Mouse (Mus musculus) heart, adult 2 months (tissue): ENCODE data around the gene 9430038I01Rik. TPM values are rescaled to one million over a fixed set of nuclear protein-coding genes. Genes with fewer than 3 reads are reported as not detected.

Source experiments
- DNase-seq, 2 experiments: peaks; one replicate each; pipeline ENCODE4 v3.0.0; 2021
- H3K27ac ChIP-seq: fragments of 200-600 bp; 2 replicates; pipeline ENCODE4 v1.8.1; 2022
- H3K27me3 ChIP-seq: fragments of 200-500 bp; 2 replicates; pipeline ENCODE4 v1.6.1; 2012; ENCODE audit warnings: mild to moderate bottlenecking, low read length, inconsistent platforms, mixed read lengths; ENCODE audit not compliant: control insufficient read depth, insufficient read depth
- H3K36me3 ChIP-seq: fragments of 200-500 bp; 2 replicates; pipeline ENCODE4 v1.6.1; 2012; ENCODE audit warnings: low read length, inconsistent platforms; ENCODE audit not compliant: control insufficient read depth, insufficient read depth
- H3K4me1 ChIP-seq: fragments of 200-500 bp; 2 replicates; pipeline ENCODE4 v1.6.1; 2011; ENCODE audit warnings: low read length; ENCODE audit not compliant: control insufficient read depth, insufficient read depth
- H3K4me3 ChIP-seq: fragments of 200-600 bp; 2 replicates; pipeline ENCODE4 v1.8.1; 2022
- H3K79me2 ChIP-seq: fragments of 200-500 bp; replicated peaks from 2 replicates; pipeline ENCODE4 v1.6.1; 2012; ENCODE audit warnings: mild to moderate bottlenecking, inconsistent platforms, low read length, moderate library complexity, mixed read lengths; ENCODE audit not compliant: control insufficient read depth, insufficient read depth
- H3K9ac ChIP-seq: fragments of 200-500 bp; 2 replicates; pipeline ENCODE4 v1.6.1; 2012; ENCODE audit warnings: low read depth, mild to moderate bottlenecking, control low read depth, inconsistent platforms, low read length, mixed read lengths
- CTCF ChIP-seq: fragments of 200-600 bp; IDR thresholded peaks from 2 replicates; pipeline ENCODE4 v1.8.1; 2022; ENCODE audit warnings: antibody characterized with exemption, mild to moderate bottlenecking, moderate library complexity
- EP300 ChIP-seq: fragments of 200-500 bp; IDR thresholded peaks from 2 replicates; pipeline ENCODE4 v1.6.1; 2011; ENCODE audit warnings: low read depth, low read length, control low read depth; ENCODE audit not compliant: insufficient read depth
- POLR2A ChIP-seq: fragments of 200-500 bp; IDR thresholded peaks from 2 replicates; pipeline ENCODE4 v1.6.1; 2011; ENCODE audit warnings: mild to moderate bottlenecking, low read depth, low read length, control low read depth; ENCODE audit not compliant: insufficient read depth
- WGBS: fragments of 180-500 bp; shearing (Covaris S2); methylation state at CpG from one replicate; pipeline ENCODE4 v1.1.7; 2018; 5-methylcytosine and 5-hydroxymethylcytosine counted together
- intact Hi-C: fragments of 180-260 bp; cut with DNase I; formaldehyde crosslinking; loops from one replicate; pipeline ENCODE4 v1.15.1; 2025
- polyA plus RNA-seq: library from polyadenylated mRNA; depleted of rRNA; stranded (reverse); fragments of >200 nt; gene quantifications from 2 replicates; pipeline ENCODE4 v1.2.3, GENCODE M21; 2012; rRNA removed
- total RNA-seq, 2 experiments: library from RNA; stranded (reverse); gene quantifications; 2 replicates each; pipeline ENCODE4 v1.2.3; 2021

9430038I01Rik gene
- total and polyA plus RNA-seq, 3 experiments = 5.6 to 7.8 (median 7.2) TPM

GRCm38 (mm10) chr7:137364571-137364970 is 46.0 kb downstream of the 9430038I01Rik start:
- 58% methylated on average over 7 of the region's 7 CpGs for WGBS
- intact Hi-C loops = no loop called here
- no peak overlapping the region for H3K9ac ChIP-seq
- H3K79me2 ChIP-seq = no peaks in the 10 kb centered on the region
- DNase-seq = no peak
- TF ChIP-seq EP300 = no peak
- TF ChIP-seq CTCF = no peak
- TF ChIP-seq POLR2A = no peak
- no peaks in the 10 kb centered on the region for H3K27me3 ChIP-seq
- H3K4me3 ChIP-seq = no peak overlapping the region
- H3K4me1 ChIP-seq = no peaks in the 10 kb centered on the region
- H3K36me3 ChIP-seq = no peaks in the 10 kb centered on the region
- no peak overlapping the region for H3K27ac ChIP-seq

- no peak overlapping the region for H3K4me3 ChIP-seq
- no peak for TF ChIP-seq CTCF
- TF ChIP-seq POLR2A = no peak
- TF ChIP-seq EP300 = no peak
- H3K27me3 ChIP-seq = no peaks in the 10 kb centered on the region
- no peak overlapping the region for H3K27ac ChIP-seq
- DNase-seq = peak in 1 of 2 experiments; percentile 22
- H3K9ac ChIP-seq = no peak overlapping the region
- no peaks in the 10 kb centered on the region for H3K79me2 ChIP-seq
- intact Hi-C loops = no loop called here
- no peaks in the 10 kb centered on the region for H3K36me3 ChIP-seq
- 63% methylated on average over 7 of the region's 7 CpGs for WGBS
- H3K4me1 ChIP-seq = no peaks in the 10 kb centered on the region; the same call in 1 of the 2 replicates
Measured at GRCm38 (mm10) chr7:137346860-137347259, 63.7 kb downstream of the 9430038I01Rik start.

- intact Hi-C loops = no loop called here
- peak; percentile 33 to 34 for DNase-seq
- WGBS = 53% methylated on average over 10 of the region's 10 CpGs
Measured at GRCm38 (mm10) chr7:137346068-137346467, 64.5 kb downstream of the 9430038I01Rik start.

GRCm38 (mm10) chr7:137333951-137334350 is 76.6 kb downstream of the 9430038I01Rik start:
- TF ChIP-seq CTCF = no peak
- TF ChIP-seq EP300 = no peak
- TF ChIP-seq POLR2A = no peak
- H3K79me2 ChIP-seq = no peaks in the 10 kb centered on the region
- H3K4me1 ChIP-seq = no peaks in the 10 kb centered on the region
- H3K9ac ChIP-seq = no peak overlapping the region
- intact Hi-C loops = no loop called here
- H3K27ac ChIP-seq = no peak overlapping the region
- DNase-seq = no peak
- H3K36me3 ChIP-seq = no peaks in the 10 kb centered on the region
- H3K27me3 ChIP-seq = no peaks in the 10 kb centered on the region; the same call in 1 of the 2 replicates
- WGBS = 86% methylated on average over 2 of the region's 2 CpGs
- H3K4me3 ChIP-seq = no peak overlapping the region

More at GRCm38 (mm10) chr7:137346068-137346467, 64.5 kb downstream of the 9430038I01Rik start:
- TF ChIP-seq EP300 (no peak), POLR2A (no peak), CTCF (no peak)
- no peak overlapping the region for H3K4me3 ChIP-seq
- no peaks in the 10 kb centered on the region; the same call in 1 of the 2 replicates for H3K4me1 ChIP-seq
- no peaks in the 10 kb centered on the region for H3K36me3 ChIP-seq
- no peaks in the 10 kb centered on the region for H3K27me3 ChIP-seq
- H3K79me2 ChIP-seq = no peaks in the 10 kb centered on the region
- H3K27ac ChIP-seq = no peak overlapping the region
- no peak overlapping the region for H3K9ac ChIP-seq

Other genes with a start within 250 kb of the 9430038I01Rik start
- 1 to 10 TPM; 6.1 to 7.5 TPM for gene Ebf3, start 96.3 kb downstream of the 9430038I01Rik start, total RNA-seq
- 5.0 and 6.0 TPM in 2 replicates for gene Ebf3, start 96.3 kb downstream of the 9430038I01Rik start, polyA plus RNA-seq
- gene Glrx3, start 26.9 kb upstream of the 9430038I01Rik start, total RNA-seq = 100 to 1,000 TPM; 123 to 147 TPM
- gene Glrx3, start 26.9 kb upstream of the 9430038I01Rik start, polyA plus RNA-seq = 86.0 and 94.9 TPM in 2 replicates